Mouse (Mus musculus): Measurements from ENCODE around the gene Lsmem1. TPM values are rescaled to one million over a fixed set of nuclear protein-coding genes. Genes with fewer than 3 reads are reported as not detected.

Gene Lsmem1
- total RNA-seq, 1 experiment = 0.09 TPM

DNA sequence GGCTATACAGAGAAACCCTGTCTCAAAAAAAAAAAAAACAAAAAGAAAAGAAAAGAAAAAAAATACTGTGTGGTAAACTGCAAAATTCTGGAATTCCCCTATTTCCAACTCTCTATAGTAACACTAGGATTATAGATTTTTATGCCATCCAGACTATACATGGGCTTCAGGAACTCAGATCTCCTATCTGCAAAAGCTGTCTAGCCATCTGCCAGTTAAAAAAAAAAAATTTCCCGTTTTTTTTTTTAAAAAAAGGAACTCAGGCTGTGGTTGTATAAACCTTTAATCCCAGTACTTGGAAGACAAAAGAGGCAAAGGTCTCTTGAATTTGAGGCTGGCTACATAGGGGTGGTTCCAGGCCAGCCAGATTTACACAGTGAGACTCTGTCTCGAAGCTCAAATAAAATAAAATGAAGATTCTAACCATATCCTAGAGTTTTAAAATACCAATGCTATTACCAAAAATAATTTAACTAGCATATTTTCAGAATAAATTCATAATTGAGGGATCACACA is 19.2 kb upstream of the Lsmem1 start:
- H3K9me3 ChIP-seq (ENCODE audit: control insufficient read depth, insufficient read depth, low read depth, low read length) = no peaks in the 10 kb centered on the region
- in situ Hi-C loops (cut with MboI; ENCODE audit: low sequenced_read_pairs in 2 of 2, unreplicated experiment in 2 of 2) = no loop called here
- peaks cover 2 to 6% of the 10 kb centered on the region in 2 experiments for H3K4me1 ChIP-seq (ENCODE audit: control insufficient read depth in 2 of 2, insufficient read depth in 2 of 2, low read length in 2 of 2, poor library complexity in 1 of 2)
- peaks cover 23% of the 10 kb centered on the region for H3K36me3 ChIP-seq (ENCODE audit: control insufficient read depth, insufficient read depth, low read length, poor library complexity, severe bottlenecking)
- H3K27ac ChIP-seq (ENCODE audit: insufficient read depth, low read depth, low read length, poor library complexity, severe bottlenecking) = no peak overlapping the region
- no peak overlapping the region for H3K9ac ChIP-seq (ENCODE audit: insufficient read depth, low read depth, low read length, poor library complexity, severe bottlenecking)
- no peak for DNase-seq (ENCODE audit: low read depth, low spot score)
- TF ChIP-seq ZNF384 (IDR thresholded peaks at IDR 0.05; ENCODE audit: low read depth, low read length) (0 out of 2 replicates have a peak, but pooled peaks have one; percentile 7), HCFC1 (IDR thresholded peaks at IDR 0.05; ENCODE audit: borderline replicate concordance, insufficient read depth, low read length) (no peak), CHD2 (IDR thresholded peaks at IDR 0.05; ENCODE audit: low read depth, low read length) (no peak), MAFK (IDR thresholded peaks at IDR 0.05; ENCODE audit: insufficient read depth, low read depth, low read length) (no peak), ZC3H11A (IDR thresholded peaks at IDR 0.05; ENCODE audit: borderline replicate concordance, low read depth, low read length) (no peak)
- H3K4me3 ChIP-seq (ENCODE audit: insufficient read depth in 1 of 2, low read depth in 1 of 2, low read length in 2 of 2, poor library complexity in 1 of 2, severe bottlenecking in 1 of 2) = no peak overlapping the region

- no peak overlapping the region for H3K9ac ChIP-seq (ENCODE audit: insufficient read depth, low read depth, low read length, poor library complexity, severe bottlenecking)
- peaks cover 2 to 6% of the 10 kb centered on the region in 2 experiments for H3K4me1 ChIP-seq (ENCODE audit: control insufficient read depth in 2 of 2, insufficient read depth in 2 of 2, low read length in 2 of 2, poor library complexity in 1 of 2)
- no peak for DNase-seq (ENCODE audit: low read depth, low spot score)
- H3K27ac ChIP-seq (ENCODE audit: insufficient read depth, low read depth, low read length, poor library complexity, severe bottlenecking) = no peak overlapping the region
- TF ChIP-seq CHD2 (IDR thresholded peaks at IDR 0.05; ENCODE audit: low read depth, low read length) = no peak
- no peak for TF ChIP-seq ZNF384 (IDR thresholded peaks at IDR 0.05; ENCODE audit: low read depth, low read length)
- no peak for TF ChIP-seq ZC3H11A (IDR thresholded peaks at IDR 0.05; ENCODE audit: borderline replicate concordance, low read depth, low read length)
- TF ChIP-seq HCFC1 (IDR thresholded peaks at IDR 0.05; ENCODE audit: borderline replicate concordance, insufficient read depth, low read length) = no peak
- no peak for TF ChIP-seq MAFK (IDR thresholded peaks at IDR 0.05; ENCODE audit: insufficient read depth, low read depth, low read length)
- H3K36me3 ChIP-seq (ENCODE audit: control insufficient read depth, insufficient read depth, low read length, poor library complexity, severe bottlenecking) = peaks cover 26% of the 10 kb centered on the region
- H3K4me3 ChIP-seq (ENCODE audit: insufficient read depth in 1 of 2, low read depth in 1 of 2, low read length in 2 of 2, poor library complexity in 1 of 2, severe bottlenecking in 1 of 2) = no peak overlapping the region
- no peaks in the 10 kb centered on the region for H3K9me3 ChIP-seq (ENCODE audit: control insufficient read depth, insufficient read depth, low read depth, low read length)
- in situ Hi-C loops (cut with MboI; ENCODE audit: low sequenced_read_pairs in 2 of 2, unreplicated experiment in 2 of 2) = no loop called here
Measured at GRCm38 (mm10) chr12:40217776-40218175, 18.5 kb upstream of the Lsmem1 start.

- H3K27ac ChIP-seq (ENCODE audit: insufficient read depth, low read depth, low read length, poor library complexity, severe bottlenecking) = no peak overlapping the region
- peaks cover 36% of the 10 kb centered on the region for H3K36me3 ChIP-seq (ENCODE audit: control insufficient read depth, insufficient read depth, low read length, poor library complexity, severe bottlenecking)
- in situ Hi-C loops (cut with MboI; ENCODE audit: low sequenced_read_pairs in 2 of 2, unreplicated experiment in 2 of 2) = no loop called here
- H3K4me3 ChIP-seq (ENCODE audit: insufficient read depth in 1 of 2, low read depth in 1 of 2, low read length in 2 of 2, poor library complexity in 1 of 2, severe bottlenecking in 1 of 2) = no peak overlapping the region
- H3K4me1 ChIP-seq (ENCODE audit: control insufficient read depth in 2 of 2, insufficient read depth in 2 of 2, low read length in 2 of 2, poor library complexity in 1 of 2) = peaks cover 0 to under 1% of the 10 kb centered on the region in 2 experiments; a peak in 2 of 4 replicates
- no peaks in the 10 kb centered on the region for H3K9me3 ChIP-seq (ENCODE audit: control insufficient read depth, insufficient read depth, low read depth, low read length)
- no peak for TF ChIP-seq CHD2 (IDR thresholded peaks at IDR 0.05; ENCODE audit: low read depth, low read length)
- no peak for TF ChIP-seq MAFK (IDR thresholded peaks at IDR 0.05; ENCODE audit: insufficient read depth, low read depth, low read length)
- no peak for TF ChIP-seq HCFC1 (IDR thresholded peaks at IDR 0.05; ENCODE audit: borderline replicate concordance, insufficient read depth, low read length)
- no peak for TF ChIP-seq ZNF384 (IDR thresholded peaks at IDR 0.05; ENCODE audit: low read depth, low read length)
- no peak for TF ChIP-seq ZC3H11A (IDR thresholded peaks at IDR 0.05; ENCODE audit: borderline replicate concordance, low read depth, low read length)
- no peak overlapping the region for H3K9ac ChIP-seq (ENCODE audit: insufficient read depth, low read depth, low read length, poor library complexity, severe bottlenecking)
- no peak for DNase-seq (ENCODE audit: low read depth, low spot score)
Measured at GRCm38 (mm10) chr12:40214888-40215876, 15.9 kb upstream of the Lsmem1 start.

DNA sequence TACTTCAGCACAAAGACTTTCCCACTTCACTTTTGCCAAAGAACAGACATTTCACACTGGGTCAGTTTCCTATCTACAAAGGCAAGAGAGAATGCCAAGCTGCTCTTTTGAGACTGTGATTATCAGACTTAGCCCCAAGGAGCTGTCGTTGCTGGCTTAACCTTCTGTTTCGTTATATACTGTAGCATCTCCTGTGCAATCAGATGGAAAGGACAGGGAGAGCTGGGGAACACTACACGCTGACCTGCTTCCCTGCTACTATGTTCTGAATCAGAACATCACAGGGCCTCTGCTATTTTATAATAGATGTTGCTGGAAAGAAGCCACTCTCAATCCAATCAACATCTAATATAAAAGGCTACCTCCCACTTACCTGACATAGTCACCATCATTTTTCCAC is 9.8 kb upstream of the Lsmem1 start:
- H3K36me3 ChIP-seq (ENCODE audit: control insufficient read depth, insufficient read depth, low read length, poor library complexity, severe bottlenecking) = peaks cover 43% of the 10 kb centered on the region
- no peaks in the 10 kb centered on the region for H3K9me3 ChIP-seq (ENCODE audit: control insufficient read depth, insufficient read depth, low read depth, low read length)
- H3K27ac ChIP-seq (ENCODE audit: insufficient read depth, low read depth, low read length, poor library complexity, severe bottlenecking) = no peak overlapping the region
- in situ Hi-C loops (cut with MboI; ENCODE audit: low sequenced_read_pairs in 2 of 2, unreplicated experiment in 2 of 2) = no loop called here
- H3K9ac ChIP-seq (ENCODE audit: insufficient read depth, low read depth, low read length, poor library complexity, severe bottlenecking) = no peak overlapping the region
- no peak for DNase-seq (ENCODE audit: low read depth, low spot score)
- H3K4me3 ChIP-seq (ENCODE audit: insufficient read depth in 1 of 2, low read depth in 1 of 2, low read length in 2 of 2, poor library complexity in 1 of 2, severe bottlenecking in 1 of 2) = no peak overlapping the region
- TF ChIP-seq ZC3H11A (IDR thresholded peaks at IDR 0.05; ENCODE audit: borderline replicate concordance, low read depth, low read length) (no peak), ZNF384 (IDR thresholded peaks at IDR 0.05; ENCODE audit: low read depth, low read length) (no peak), CHD2 (IDR thresholded peaks at IDR 0.05; ENCODE audit: low read depth, low read length) (no peak), HCFC1 (IDR thresholded peaks at IDR 0.05; ENCODE audit: borderline replicate concordance, insufficient read depth, low read length) (no peak), MAFK (IDR thresholded peaks at IDR 0.05; ENCODE audit: insufficient read depth, low read depth, low read length) (no peak)
- no peaks in the 10 kb centered on the region for H3K4me1 ChIP-seq (ENCODE audit: control insufficient read depth in 2 of 2, insufficient read depth in 2 of 2, low read length in 2 of 2, poor library complexity in 1 of 2)
